Mouse (Mus musculus) ovary, postnatal 10 days (tissue): ENCODE data around the gene Plekhb1.

ENCODE experiments used
- DNase-seq: peaks from one replicate; pipeline ENCODE4 v3.0.0; 2022; ENCODE audit warnings: low spot score

Gene Plekhb1

DNA sequence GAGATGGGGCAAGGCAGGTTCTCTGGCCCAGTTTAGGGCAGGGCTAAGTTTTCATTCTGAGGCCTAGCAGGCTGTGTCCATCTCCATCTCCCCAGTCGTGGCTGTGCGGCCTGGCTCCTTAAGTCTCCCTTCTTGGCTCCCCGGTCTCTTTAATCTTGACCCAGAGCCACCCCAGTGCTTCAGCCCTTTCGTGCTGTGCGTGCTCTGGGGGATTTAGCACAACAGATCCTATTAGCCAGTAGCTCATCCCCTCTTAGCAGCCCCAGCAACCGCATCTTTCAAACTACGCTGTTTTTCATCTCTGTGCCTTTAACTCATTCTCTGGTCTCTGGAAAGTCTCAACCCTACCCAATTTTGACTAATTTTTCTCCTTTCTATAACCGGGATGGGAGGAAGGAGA, at the start of gene Plekhb1:
TSS of gene Plekhb1 (minus strand) at position 184 of the 400 bp plus-strand sequence.
- no peak for DNase-seq

DNA sequence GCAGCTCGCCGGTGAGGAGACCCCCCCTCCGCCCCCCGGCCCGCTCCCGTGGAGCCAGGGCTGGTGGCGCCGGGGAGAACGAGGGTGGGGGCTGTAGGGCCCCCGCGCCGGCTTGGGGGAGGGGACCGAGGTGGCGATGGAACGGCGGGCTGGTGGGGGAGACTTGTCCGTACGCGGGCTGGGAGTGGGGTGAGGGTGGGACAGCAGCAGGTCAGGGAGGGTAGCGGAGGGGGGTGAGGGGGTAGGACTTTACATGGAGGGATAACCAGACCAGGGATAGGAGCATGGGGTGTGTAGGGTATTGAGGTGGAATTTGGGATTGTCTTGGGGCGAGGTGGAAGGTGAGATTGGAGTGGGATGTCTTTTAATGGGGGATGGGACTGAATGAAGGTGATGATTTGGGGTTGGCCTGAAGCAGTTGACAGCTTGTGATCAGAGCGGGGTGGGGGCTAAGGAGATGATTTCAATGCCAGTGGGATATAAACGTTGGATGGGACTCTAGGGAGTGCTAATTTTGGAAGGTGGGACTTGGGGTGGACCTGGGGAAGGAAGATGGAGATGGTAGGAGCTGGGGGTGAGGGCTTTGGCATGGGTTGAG, 44.8 kb upstream of the Plekhb1 start:
- DNase-seq, result no peak

DNA sequence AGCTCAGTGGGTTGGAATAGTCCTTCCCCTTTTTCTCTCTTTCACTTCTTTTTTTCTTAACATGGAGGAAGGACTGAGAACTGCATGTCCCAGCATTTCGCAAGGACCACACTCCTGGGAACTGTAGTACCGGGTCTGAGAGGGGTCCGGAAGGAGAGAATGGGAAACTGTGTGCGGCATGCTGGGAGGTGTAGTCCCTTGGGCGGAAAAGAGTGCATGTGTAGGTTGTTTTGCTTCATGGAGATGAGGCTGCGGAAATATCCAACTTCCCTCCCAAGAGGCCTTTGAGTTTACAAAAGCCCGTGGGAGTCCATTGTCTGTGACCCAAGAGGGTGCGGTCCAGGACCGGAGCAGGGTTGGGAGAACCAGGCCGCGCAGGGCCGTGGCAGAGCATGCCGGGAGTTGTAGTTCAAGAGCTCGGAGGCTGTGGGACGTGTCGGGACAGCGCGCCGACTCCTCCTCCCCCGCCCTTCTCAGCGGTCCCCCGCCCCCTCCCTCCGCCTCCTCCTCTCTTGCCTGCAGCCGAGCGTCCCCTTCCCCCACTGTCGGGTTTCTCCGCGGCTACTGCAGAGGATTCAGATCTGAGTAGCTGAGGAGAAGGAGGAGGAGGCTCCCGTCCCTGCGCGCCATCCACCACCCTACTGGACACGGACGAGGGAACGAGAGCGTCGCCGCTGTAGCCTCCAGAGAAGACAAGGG, 44.1 kb upstream of the Plekhb1 start, which contains the start of gene Fam168a:
TSS of gene Fam168a (plus strand) at position 493 of the 699 bp plus-strand sequence.
- DNase-seq, result peak; percentile 59

DNA sequence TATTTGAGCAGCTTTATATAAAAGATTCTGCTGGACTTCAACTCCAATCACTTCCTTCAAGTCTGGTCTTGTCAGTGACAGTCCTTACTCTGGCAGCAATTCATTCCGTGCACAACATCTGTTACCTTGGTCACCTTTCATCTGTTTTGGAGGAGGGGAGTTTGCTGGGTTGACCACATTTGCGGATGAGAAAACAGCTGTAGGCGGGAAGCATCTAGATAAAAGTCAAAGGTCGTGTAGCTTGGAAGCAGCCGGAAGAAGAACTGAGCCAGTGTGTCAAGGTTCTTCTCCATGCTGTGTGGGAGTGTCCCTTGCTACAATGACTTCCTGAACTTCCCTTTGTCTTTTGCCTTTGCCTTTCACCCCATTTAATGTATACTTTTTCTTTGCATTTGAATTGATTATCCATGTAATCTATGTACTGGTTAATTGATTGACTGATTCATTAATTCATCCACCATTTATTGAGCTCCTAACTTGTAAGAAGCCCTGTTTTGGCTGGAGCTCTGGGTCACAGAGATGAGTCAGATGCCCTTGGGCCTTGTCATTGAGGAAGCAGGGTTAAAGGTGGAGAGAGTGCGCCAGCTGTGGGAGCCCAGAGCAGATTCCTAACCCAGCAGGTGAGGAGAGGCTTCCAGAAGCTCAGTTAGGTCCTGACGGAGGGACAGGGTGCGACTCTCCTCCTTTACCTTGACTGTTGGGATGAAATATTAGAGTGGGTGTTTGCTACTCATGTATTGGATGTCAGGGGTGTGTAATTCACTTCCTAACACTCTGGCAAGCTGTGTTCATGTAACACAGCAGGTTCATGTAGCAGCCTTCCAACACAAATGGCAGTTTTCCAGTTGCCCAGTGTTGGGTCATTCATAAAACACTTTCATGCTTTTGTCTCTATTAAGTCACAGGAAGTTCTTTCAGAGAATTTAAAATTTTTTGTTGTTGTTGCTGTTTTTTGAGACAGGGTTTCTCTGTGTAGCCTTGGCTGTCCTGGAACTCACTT, 37.9 kb upstream of the Plekhb1 start:
- no peak for DNase-seq

DNA sequence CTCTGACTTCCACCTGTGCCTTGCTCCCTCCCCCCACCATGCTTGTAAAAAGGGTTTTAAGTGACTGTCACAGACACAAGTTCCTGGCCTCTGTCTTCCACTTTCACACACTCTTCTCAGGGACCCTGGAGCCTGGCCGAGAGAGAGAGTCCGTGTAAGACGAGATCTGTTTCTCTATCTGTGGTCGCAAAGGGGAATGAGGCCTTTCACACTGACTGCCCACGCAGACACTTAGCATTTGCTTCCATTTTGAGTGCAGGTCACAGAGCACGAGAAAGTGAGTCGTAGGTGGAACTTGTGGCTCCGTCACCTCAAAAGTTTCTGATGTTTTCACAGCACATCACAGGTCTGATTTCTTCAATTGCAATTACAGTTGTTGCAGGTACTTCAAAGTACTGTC, 31.0 kb upstream of the Plekhb1 start:
- DNase-seq, result no peak

DNA sequence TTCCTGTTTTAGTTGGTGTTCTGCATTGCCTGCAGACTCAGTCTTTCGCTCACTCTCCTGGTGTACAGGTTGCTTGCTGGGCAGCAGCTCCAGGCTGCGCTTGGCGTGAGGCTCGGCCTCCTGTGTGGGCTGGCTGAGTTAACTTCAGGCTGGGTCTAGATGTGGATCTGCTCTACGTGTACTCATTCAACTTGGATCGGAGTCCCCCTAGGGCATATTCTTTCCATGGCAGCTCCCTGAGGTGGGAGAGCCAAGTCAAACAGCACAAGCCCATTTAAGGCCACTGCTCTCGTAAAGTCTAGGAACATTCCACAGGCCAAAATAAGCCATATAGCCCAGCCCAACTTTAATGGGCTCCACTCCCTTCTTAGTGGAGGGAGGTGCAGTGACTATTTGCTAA, 26.3 kb upstream of the Plekhb1 start:
- DNase-seq, result no peak

DNA sequence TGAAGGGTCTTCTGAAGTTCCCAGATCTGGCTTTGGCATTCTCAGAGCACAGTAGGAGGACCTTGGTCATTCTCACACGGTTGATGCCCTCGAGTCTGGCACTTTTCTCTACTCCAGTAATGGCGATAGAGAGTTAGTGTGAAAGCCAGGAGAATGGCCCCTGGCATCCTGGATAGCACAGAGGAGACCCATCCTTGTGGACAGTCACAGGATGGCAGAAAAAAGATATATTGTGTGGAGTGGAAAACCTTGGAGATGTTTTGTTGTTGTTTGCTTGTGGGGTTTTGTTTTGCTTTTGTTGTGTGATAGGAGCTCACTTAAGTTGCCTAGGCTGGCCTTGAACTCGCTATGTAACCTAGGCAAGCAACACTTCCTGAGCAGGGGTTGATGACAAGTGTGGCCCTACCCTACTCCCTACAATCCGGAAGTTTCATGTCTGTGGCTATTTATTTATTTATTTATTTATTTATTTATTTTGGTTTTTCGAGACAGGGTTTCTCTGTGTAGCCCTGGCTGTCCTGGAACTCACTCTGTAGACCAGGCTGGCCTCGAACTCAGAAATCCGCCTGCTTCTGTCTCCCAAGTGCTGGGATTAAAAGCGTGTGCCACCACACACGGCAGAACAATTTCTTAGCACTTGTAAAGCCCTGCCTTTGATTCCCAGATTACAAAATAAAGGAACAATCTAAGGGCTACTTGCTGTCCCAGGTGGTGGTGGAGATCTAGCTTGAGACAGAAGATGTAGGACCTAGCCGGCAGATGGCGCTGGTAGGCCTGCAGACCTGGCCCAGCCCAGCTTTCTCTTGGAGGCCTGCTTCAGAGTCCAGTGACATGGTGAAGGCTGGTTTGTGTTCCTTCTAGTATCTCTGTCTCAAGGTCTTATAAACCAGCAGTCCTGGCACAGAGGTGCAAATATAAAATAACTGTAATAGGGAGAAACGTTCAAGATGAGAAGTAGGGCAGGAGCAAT, 23.1 kb upstream of the Plekhb1 start:
- DNase-seq, result peak; percentile 27

DNA sequence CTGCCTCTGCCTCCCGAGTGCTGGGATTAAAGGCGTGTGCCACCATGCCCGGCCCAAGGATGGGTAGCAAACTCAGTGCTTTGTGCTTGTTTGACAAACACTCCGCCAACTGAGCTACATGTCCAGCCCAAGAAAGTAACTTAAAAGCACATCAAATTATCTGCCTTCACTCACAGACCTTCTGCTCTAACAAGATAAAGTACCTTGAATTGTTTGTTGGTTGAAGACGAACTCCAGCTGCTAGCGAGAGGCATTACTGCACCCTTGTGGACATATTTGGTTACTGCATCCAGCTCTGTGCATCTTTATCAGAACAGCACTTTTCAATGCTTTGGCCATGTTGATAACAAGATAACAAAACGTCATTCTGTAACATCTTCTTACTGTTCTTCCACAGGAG, 22.3 kb upstream of the Plekhb1 start:
- no peak for DNase-seq

DNA sequence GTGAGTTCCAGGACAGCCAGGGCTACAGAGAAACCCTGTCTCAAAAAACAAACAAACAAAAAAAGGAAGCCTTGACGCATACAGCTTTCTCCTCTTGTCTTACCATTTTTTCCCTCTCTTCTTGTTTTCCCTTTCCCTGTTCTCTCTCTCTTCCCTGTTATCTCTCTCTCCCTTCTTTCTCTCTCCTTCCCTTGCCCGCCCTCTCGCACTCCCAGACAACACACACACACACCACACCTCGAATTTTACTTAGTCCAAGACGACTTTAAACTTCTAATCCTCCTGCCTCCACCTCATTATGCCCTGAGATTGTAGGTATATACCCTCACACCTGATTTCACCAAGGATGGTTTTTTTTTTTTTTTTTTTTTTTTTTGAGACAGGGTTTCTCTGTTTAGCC, 21.9 kb upstream of the Plekhb1 start:
- no peak for DNase-seq

DNA sequence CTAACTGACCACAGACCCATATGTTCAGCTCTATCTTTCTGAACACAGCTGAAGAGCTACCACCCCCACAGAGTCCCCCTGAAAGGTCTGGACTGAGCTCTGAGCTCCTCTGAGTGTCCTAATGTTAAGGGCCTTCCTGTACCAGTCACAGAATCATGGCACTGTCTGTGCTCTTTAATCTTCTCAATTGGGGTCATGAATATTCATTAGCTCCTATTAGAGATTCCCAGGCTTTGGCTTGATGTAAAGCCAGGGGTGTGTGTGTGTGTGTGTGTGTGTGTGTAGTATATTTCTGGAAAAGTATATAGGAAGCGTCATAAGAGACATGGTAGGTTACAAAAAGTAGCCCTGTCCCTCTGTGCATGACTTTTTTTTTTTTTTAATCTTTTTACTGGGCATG, 21.0 kb upstream of the Plekhb1 start:
- DNase-seq, result no peak

DNA sequence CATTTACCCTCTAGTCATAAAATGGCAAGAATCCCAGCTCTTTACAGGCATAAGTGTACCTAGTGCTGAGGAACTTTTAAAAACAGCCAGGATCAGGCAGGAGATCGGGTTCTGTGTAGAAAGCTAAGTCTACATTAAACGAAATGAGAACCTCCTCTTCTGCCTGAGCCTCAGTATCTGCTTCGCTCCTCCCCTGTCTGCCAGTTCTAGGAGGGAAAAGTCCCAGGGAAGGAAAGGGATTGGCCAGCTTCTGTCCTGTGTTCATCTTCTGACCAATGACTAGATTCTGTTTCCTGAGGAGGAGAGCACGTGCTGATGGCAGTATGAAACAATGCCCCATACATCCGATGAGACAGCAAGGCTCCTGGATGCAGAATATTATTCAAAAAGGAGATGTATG, 18.9 kb upstream of the Plekhb1 start:
- no peak for DNase-seq

DNA sequence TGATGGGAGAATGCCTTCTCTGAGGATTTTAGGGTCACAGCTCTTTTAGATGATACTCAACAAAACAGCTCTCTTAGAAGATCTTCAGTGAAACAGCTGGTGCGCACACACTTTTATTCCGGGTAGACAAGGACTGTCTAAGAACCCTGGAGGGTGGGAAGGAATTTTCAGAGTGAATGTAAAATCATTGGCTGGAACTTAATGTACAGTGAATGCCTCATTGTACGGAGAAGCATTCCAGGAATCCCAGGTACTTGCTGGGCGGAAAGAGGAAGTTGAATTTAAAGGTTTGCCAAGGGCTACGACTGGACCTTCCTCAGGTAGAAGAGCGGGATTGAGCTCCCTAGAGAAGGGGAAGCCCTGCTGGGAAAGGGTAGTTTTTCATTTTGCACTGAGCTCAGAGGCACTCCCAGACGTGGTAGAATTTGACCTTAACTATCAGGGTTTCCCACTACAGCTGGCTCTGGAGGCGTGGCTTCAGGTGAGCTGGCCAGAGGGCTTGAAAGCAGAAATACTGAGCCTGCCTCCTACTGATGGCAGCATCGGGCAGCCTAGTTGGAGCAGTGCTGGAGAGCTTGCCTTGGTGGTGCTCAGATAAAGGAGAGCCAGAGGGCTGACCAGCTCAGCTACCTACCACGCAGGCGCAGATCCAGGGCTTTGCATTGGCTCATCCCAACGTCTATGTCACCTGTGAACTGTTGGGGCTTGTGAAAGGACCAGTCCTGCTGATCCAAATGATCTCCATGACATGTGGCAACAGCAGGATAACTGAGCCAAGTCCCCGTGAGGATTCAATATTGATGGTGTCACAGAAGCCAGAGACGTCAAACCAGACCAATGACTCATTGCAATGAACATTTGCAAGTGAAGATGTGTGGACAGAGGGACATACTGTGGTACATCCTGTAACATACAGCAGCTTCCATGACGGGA, 17.0 kb upstream of the Plekhb1 start:
- DNase-seq, result no peak

DNA sequence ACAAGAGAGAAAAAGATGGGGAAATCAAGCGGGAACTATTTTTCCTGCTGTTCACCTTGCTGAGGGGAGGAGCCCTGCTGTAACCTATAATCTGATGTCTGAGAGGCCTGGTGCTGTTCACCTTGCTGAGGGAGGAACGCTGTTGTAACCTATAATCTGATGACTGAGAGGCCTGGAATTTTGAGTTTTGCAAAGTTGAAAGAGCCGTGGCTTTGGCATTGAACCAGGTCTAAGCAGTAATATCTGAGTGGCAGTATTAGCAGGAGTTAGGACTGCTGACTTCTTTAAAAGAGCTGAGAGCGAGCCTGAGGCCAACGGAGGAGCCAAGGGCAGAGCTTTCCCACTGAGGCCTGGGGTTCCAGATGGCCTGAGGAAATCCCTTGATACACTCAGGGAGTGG, 15.8 kb upstream of the Plekhb1 start:
- no peak for DNase-seq

DNA sequence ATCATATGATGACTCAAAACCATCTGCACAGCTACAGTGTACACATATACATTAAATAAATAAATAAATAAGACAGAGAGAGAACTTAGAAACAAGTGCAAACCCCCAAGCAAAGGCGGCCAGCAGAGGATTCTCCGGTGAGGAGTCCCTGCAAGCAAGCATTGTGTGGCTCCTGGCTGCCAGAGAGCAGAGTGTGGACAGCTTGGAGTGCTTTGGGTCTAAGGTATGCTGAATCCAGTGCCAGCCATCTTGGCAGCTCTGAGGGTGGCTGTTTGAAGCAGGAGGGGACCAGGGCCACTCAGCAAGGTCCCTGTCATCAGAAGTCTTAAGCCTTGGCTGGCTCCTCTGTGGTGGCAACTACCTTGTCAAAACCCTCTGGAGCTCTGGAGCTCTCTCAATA, 12.7 kb upstream of the Plekhb1 start:
- DNase-seq, result no peak

DNA sequence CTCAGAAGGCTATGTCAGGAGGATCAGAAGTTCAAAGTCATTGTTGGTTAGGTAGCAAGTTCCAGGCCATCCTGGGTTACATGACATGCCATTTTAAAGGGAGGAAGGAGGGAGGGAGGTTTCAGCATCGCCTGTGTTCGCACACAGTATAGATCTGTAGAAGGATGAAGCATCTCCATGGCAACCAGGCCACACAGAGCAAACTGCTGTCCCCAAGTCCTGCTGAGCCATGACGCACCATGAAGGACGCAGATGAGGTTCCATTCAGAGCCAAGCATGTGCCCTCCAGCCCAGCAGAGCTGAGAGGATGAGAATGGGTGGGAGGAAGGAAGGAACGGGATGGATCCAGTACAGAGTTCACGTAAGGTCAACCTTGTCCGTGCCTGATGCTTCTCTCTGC, 11.2 kb upstream of the Plekhb1 start:
- no peak for DNase-seq

DNA sequence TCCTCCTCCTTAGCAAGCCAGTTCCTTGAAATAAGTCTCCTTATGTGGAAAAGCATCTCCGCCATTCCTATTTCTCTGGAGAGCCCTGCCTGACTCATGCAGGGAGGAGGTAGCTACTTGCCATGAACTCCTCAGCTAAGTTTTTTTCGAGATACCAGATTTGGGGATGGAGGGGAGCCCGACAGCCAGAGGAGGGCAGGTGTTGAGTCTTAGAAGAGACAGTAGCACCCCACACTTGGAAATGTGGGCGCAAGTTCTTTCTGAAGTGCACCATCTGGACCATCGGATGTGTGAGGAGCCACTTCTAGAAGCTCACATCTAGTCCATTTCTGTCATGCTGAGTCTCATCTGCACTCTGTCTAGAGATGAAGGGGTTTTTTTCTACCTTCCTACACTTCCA, 8.4 kb upstream of the Plekhb1 start:
- no peak for DNase-seq

DNA sequence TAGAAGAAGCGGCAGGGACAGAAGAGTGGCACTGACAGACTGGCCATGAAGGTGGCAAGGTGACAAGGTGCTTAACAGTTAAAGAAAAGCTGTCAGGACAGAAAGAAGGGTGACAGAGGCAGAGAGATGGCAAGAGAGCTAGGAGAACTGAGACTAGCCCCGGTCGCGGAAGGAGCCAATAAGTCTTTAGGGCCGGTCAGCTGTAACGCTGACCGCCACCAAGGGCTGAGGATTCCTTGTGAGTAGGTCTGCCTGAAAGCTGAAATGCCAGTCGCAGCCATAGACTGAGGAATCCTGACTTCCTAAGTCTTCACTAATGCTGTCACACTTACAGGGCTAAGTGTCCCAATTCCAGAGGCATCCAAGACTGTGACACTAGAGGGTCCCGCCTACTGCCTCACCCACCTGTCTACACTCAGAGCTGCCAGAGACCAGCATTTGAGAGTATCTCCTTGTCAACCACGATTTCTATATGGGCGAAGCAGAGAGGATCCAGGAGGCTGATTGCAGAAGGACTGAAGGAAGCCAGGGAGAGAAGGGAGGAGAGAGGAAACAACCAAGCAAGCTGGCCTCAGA, 1.6 kb upstream of the Plekhb1 start:
- no peak for DNase-seq

DNA sequence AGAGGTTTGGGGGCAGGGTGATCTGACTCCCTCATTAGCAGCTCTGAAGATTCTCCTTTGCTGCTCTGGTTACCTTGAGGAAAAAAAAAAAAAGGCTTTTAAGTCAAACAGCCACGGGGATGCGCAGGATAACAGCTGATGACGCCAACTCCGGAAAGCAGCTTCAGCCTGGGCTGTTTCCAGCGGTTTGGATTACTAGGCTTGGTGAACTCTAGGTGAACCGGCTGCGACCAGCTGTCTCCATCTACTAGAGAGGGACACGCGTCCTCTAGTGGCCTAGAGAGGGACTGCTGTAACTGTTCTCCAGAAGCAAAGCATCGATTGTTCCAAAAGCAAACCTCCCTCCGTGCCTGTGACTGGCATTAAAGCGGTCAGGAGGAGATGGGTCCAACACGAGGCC, 976 bp upstream of the Plekhb1 start:
- peak; percentile 74 for DNase-seq

DNA sequence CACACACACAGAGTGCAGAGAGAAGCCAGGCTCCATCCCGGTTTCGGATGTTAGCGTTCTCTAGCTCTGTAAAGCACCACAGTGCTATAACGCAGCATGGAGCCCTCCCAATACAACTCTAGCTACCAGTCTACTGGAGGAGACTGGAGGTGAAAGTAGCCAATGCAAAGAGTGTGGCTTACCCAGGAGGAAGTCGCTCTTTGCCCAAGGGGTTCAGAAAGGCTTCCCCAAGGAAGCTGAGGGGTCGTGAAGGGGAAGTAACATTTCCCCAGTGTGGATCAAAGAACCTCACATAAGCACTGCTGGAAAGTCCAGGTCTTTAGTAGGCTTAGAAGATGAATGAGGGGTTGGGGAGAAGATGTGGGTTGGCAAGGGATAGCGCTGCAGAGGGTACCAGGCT, 950 bp downstream of the Plekhb1 start:
- DNase-seq, result no peak

DNA sequence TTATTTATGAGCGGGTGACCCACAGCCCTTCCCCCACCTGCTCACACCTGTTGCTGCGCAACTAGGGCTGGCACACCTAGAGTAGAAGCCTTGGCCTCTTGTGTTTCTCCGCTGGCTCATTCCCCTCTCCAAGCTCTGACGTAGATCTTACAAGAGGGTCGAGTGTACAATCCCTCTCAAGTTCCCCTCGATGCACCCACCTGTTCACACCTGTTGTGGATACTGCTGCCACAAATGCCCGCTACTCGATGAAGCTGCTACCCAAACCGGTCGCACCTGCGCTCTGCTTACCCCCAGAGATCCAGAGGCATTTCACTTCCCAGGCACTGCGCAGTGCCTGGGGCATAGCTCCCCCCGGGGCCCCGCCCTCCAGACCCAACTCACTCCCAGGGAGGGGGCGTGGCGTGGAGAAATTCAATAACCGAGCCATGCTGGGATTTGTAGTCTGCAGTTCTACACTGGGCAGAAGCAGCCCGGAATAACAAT, 4.1 kb downstream of the Plekhb1 start:
- DNase-seq, result no peak
